Mouse (Mus musculus): ENCODE measurements around the gene Phf24.

- TF ChIP-seq POLR2A (IDR thresholded peaks at IDR 0.05; ENCODE audit: control insufficient read depth, low read depth, low read length) (no peak), CTCF (IDR thresholded peaks at IDR 0.05; ENCODE audit: control insufficient read depth, insufficient read depth, insufficient replicate concordance, low read depth, low read length) (no peak)
These were observed 49.1 kb upstream of the Phf24 start for GRCm38 (mm10) chr4:42867390-42867789.
